Mouse (Mus musculus) neutrophil, adult 59 days (primary cell): ENCODE data around the gene Gpc1. TPM values are rescaled to one million over a fixed set of nuclear protein-coding genes. Genes with fewer than 3 reads are reported as not detected.

ENCODE experiments used
- total RNA-seq, 2 experiments: library from RNA; stranded (reverse); gene quantifications; 1 replicate in 1 of 2; 2 replicates in 1 of 2; pipeline ENCODE4 v1.2.4; 2023

Gpc1 gene
- 10 to 100 TPM; 34.0 TPM for total RNA-seq

DNA sequence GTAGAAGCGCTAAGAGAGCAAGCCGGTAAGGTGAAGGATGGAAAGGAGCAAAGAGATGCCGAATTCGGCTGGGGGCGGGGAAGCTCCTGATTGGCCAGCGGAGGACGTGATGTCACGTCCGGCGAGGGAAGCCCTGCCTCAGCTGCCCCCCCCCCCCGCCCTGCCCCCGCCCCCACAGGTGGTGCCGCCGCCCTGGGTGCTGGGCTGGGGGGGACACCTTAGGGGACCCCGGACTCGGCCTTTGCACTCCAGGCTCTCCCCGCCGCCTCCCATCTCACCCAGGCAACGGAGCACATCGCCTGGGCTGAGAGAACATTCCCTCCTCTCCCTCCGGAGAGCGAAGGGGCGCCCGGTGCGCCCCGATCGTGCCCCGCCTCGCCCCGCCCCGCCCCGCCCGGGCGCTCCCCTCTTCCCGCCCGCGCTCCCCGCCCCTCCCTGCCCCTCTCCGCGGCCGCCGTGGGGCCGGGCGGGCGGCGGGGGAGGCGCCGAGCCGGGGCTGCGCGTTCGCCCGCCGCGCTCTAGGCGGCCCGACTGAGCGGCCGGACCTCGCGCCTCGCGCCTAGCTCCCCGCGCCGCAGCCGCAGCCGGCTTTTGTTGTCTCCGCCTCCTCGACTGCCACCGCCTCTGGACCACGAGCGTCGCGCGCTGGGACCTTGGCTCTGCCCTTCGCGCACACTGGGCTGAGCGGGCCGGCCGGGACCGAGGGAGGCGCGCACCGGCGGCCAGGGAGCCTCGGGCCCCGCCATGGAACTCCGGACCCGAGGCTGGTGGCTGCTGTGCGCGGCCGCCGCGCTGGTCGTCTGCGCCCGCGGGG lies at the start of gene Gpc1:
Gene Gpc1 (plus strand): TSS at position 458 of the 814 bp plus-strand sequence.

DNA sequence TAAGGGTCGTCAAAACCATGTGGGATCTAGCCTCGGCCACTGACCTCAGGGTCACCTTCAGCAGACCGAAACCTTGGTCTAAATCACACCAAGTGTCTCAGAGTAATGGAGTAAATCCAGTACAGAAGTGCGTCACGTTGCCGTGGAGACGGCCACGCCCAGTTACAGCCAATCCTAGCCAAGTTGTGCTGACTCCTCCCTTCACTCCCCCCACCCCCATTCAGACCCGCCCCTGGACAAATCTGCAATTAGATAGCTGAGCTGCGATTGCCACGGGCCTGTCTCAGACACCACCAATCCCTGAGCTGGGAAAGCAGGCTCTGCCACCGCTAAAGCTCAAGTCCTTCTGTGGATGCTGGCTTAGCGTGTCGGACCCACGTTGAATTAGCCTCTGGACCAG lies 71.3 kb downstream of the Gpc1 start, which contains the start of gene Ankmy1:
Gene Ankmy1 (minus strand): TSS at position 121 of the 400 bp plus-strand sequence.

DNA sequence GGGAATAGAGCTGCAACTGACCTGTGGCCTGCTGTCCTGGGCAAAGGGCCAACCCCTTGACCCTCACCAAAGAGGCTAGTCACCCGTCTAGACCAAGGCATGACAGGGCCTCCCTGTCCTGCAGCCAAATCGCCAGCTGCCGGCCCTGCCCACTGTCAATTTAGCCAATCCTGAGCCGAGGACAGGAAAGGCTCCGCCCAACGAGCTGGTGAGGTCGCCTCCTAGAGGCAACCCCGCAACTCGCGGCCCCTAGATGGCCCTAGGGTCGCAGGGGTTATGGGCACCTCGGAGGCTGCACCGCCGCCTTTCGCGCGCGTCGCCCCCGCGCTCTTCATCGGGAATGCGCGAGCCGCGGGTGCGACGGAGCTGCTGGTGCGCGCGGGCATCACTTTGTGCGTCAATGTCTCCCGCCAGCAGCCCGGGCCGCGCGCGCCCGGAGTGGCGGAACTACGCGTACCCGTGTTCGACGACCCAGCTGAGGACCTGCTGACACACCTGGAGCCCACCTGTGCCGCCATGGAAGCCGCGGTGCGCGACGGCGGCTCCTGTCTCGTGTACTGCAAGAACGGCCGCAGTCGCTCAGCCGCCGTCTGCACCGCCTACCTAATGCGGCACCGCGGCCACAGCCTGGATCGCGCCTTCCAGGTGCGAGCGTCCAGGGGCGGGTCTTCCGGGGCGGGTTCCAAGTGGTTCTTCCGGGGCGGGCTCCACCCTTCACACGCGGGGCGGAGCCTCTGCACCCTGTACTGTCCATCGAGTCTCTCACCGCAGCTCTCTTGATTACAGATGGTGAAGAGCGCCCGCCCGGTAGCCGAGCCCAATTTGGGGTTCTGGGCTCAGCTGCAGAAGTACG lies 75.6 kb downstream of the Gpc1 start, which contains the start of gene Dusp28:
Gene Dusp28 (plus strand): TSS at position 203 of the 853 bp plus-strand sequence.

Other genes starting within 250 kb of the Gpc1 start
- gene Olfr1412, start 245.9 kb upstream of the Gpc1 start, total RNA-seq = not detected
- not detected for gene Olfr1411, start 237.2 kb upstream of the Gpc1 start, total RNA-seq
- not detected for gene Olfr1410, start 225.9 kb upstream of the Gpc1 start, total RNA-seq
- not detected for gene Olfr12, start 213.9 kb upstream of the Gpc1 start, total RNA-seq
- gene Cops9, start 189.7 kb upstream of the Gpc1 start, total RNA-seq = 100 to 1,000 TPM; 117 to 121 TPM
- 1 to 10 TPM; 5.0 to 5.6 TPM for gene Otos, start 182.8 kb upstream of the Gpc1 start, total RNA-seq
- under 1 TPM in 1 of 2 experiments, not detected in 1; 0.40 TPM for gene Ankmy1, start 71.3 kb downstream of the Gpc1 start, total RNA-seq
- gene Dusp28, start 75.3 kb downstream of the Gpc1 start, total RNA-seq = 1 to 10 TPM in 1 of 2 experiments, under 1 TPM in 1; 0.62 to 1.4 TPM
- gene Rnpepl1, start 79.1 kb downstream of the Gpc1 start, total RNA-seq = 10 to 100 TPM; 76.4 to 80.9 TPM
- 10 to 100 TPM; 22.4 to 24.8 TPM for gene Capn10, start 102.7 kb downstream of the Gpc1 start, total RNA-seq
- gene Gpr35, start 119.2 kb downstream of the Gpc1 start, total RNA-seq = 10 to 100 TPM; 25.2 to 29.4 TPM
- gene Aqp12, start 174.7 kb downstream of the Gpc1 start, total RNA-seq = not detected